ENCODE assay signal across 8 mouse cellular contexts in the genomic region with DNA sequence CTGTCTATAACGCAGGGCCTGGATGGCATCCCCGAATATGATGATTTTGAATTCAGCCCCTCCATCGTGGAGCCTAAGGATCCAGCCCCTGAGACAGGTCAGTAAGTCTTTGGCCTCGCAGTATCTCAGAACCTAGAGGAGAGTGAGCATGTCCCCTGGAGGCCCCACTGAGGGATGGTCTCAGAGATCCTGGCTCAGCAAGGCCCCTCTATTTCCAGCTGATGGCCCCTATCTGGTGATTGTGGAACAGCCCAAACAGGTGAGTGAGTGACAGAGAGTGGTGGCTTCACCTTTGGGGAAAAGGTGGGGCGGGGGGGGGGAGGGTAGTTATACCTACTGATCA. TPM values are rescaled to one million over a fixed set of nuclear protein-coding genes. Genes with fewer than 3 reads are reported as not detected.
DNase-seq lines count a peak whose midpoint lies in the region; ATAC-seq and TF ChIP-seq lines count a peak whose summit lies in the region.

No protein-coding gene starts in this region.

- ATAC-seq in embryonic facial prominence, embryonic 11.5 days (replicated peaks; ENCODE audit: insufficient number of reproducible peaks, low FRiP score, low TSS enrichment, low read depth): no peak
- ATAC-seq in hindbrain, embryonic 12.5 days (ENCODE audit: low FRiP score): no peak
- ATAC-seq in midbrain, embryonic 13.5 days: no peak

- peak overlapping the region; percentile 67; the same call in 1 of the 2 replicates for H3K9ac ChIP-seq in embryonic facial prominence, embryonic 11.5 days (replicated peaks; ENCODE audit: low read length)
- H3K9ac ChIP-seq in hindbrain, embryonic 12.5 days: peak overlapping the region; percentile 29; the same call in 1 of the 2 replicates
- H3K9ac ChIP-seq in midbrain, embryonic 13.5 days (replicated peaks): peak overlapping the region; percentile 57; the same call in 1 of the 2 replicates

- no peaks in the 10 kb centered on the region for H3K9me3 ChIP-seq in embryonic facial prominence, embryonic 11.5 days (replicated peaks; ENCODE audit: control insufficient read depth, low read length)
- H3K9me3 ChIP-seq in hindbrain, embryonic 12.5 days (replicated peaks): no peaks in the 10 kb centered on the region
- no peaks in the 10 kb centered on the region for H3K9me3 ChIP-seq in midbrain, embryonic 13.5 days

- peak overlapping the region; percentile 96 for H3K4me2 ChIP-seq in embryonic facial prominence, embryonic 11.5 days (ENCODE audit: low read depth, low read length)
- H3K4me2 ChIP-seq in hindbrain, embryonic 12.5 days (replicated peaks): peak overlapping the region; percentile 88
- H3K4me2 ChIP-seq in midbrain, embryonic 13.5 days (replicated peaks): peak overlapping the region; percentile 88

- 58% methylated on average over 5 of the region's 5 CpGs for WGBS in embryonic facial prominence, embryonic 11.5 days
- WGBS in hindbrain, embryonic 12.5 days: 54% methylated on average over 5 of the region's 5 CpGs
- WGBS in midbrain, embryonic 13.5 days: 50% methylated on average over 5 of the region's 5 CpGs

- H3K36me3 ChIP-seq in embryonic facial prominence, embryonic 11.5 days (replicated peaks; ENCODE audit: control insufficient read depth, insufficient read depth, low read depth, low read length): no peaks in the 10 kb centered on the region; the same call in 1 of the 2 replicates
- H3K36me3 ChIP-seq in hindbrain, embryonic 12.5 days: peaks cover 6% of the 10 kb centered on the region; the same call in 1 of the 2 replicates
- H3K36me3 ChIP-seq in midbrain, embryonic 13.5 days: peaks cover 9% of the 10 kb centered on the region; the same call in 1 of the 2 replicates

- H3K27ac ChIP-seq in layer of hippocampus, adult 2 months: 0 out of 2 replicates have a peak overlapping the region, but pooled peaks have one; percentile 70
- no peak overlapping the region for H3K27ac ChIP-seq in embryonic facial prominence, embryonic 11.5 days (replicated peaks; ENCODE audit: low read depth, low read length)
- H3K27ac ChIP-seq in hindbrain, embryonic 12.5 days: no peak overlapping the region
- H3K27ac ChIP-seq in midbrain, embryonic 13.5 days: no peak overlapping the region

- TF ChIP-seq CTCF in layer of hippocampus, adult 2 months (conservative IDR thresholded peaks at IDR 0.05): no peak

- peaks cover 4% of the 10 kb centered on the region for H3K4me1 ChIP-seq in embryonic facial prominence, embryonic 11.5 days (ENCODE audit: control insufficient read depth, insufficient read depth, low read length)
- peaks cover 26% of the 10 kb centered on the region for H3K4me1 ChIP-seq in hindbrain, embryonic 12.5 days
- H3K4me1 ChIP-seq in midbrain, embryonic 13.5 days (replicated peaks): peaks cover 31% of the 10 kb centered on the region

- peaks cover 9% of the 10 kb centered on the region for H3K27me3 ChIP-seq in embryonic facial prominence, embryonic 11.5 days (ENCODE audit: control insufficient read depth, insufficient read depth, low read length)
- H3K27me3 ChIP-seq in hindbrain, embryonic 12.5 days: peaks cover 44% of the 10 kb centered on the region
- peaks cover 50% of the 10 kb centered on the region for H3K27me3 ChIP-seq in midbrain, embryonic 13.5 days

- DNase-seq in layer of hippocampus, adult 2 months (ENCODE audit: low spot score in 2 of 2): peak in 1 of 2 experiments; percentile 7
- no peak for DNase-seq in layer of hippocampus, adult 9-10 months (ENCODE audit: low spot score)
- DNase-seq in embryonic facial prominence, embryonic 11.5 days (ENCODE audit: low spot score): no peak
- DNase-seq in natural killer cell, adult 2 months (ENCODE audit: low spot score in 2 of 2): no peak
- no peak for DNase-seq in layer of hippocampus, postnatal 25 days (ENCODE audit: extremely low spot score in 1 of 2, low spot score in 1 of 2)
- DNase-seq in thymus, postnatal 10 days (ENCODE audit: low spot score in 2 of 2): no peak

- H3K4me3 ChIP-seq in layer of hippocampus, adult 2 months: no peak overlapping the region; the same call in 1 of the 2 replicates
- peak overlapping the region; percentile 60 for H3K4me3 ChIP-seq in embryonic facial prominence, embryonic 11.5 days (ENCODE audit: low read depth, low read length)
- H3K4me3 ChIP-seq in hindbrain, embryonic 12.5 days: peak overlapping the region; percentile 39; the same call in 1 of the 2 replicates
- H3K4me3 ChIP-seq in midbrain, embryonic 13.5 days (replicated peaks): peak overlapping the region; percentile 43

RNA-seq across cellular contexts. Expression of a gene that starts 2.1 kb away (rescaled TPM):
- 1 to 10 TPM; 2.1 to 2.4 TPM for total RNA-seq in layer of hippocampus, adult 2 months (2021)
- polyA plus RNA-seq in embryonic facial prominence, embryonic 11.5 days (2014; fragmentation: Nextera tagmentation; extraction: Ambion mirVana): 5.0 and 5.4 TPM in 2 replicates
- 4.7 and 5.0 TPM in 2 replicates for polyA plus RNA-seq in hindbrain, embryonic 12.5 days (2016; fragmentation: Nextera tagmentation; extraction: Ambion mirVana)
- polyA plus RNA-seq in midbrain, embryonic 13.5 days (2015; fragmentation: Nextera tagmentation; extraction: Ambion mirVana): 1.8 and 2.3 TPM in 2 replicates
- 1 to 10 TPM; 1.8 to 2.8 TPM for total RNA-seq in layer of hippocampus, postnatal 25 days (2021)

RNA-seq across cellular contexts. Expression of a gene that starts 20.7 kb away (rescaled TPM):
- total RNA-seq in layer of hippocampus, adult 2 months (2021): 100 to 1,000 TPM; 761 to 778 TPM
- 4.8 and 5.0 TPM in 2 replicates for polyA plus RNA-seq in embryonic facial prominence, embryonic 11.5 days (2014; fragmentation: Nextera tagmentation; extraction: Ambion mirVana)
- 33.2 and 34.7 TPM in 2 replicates for polyA plus RNA-seq in hindbrain, embryonic 12.5 days (2016; fragmentation: Nextera tagmentation; extraction: Ambion mirVana)
- polyA plus RNA-seq in midbrain, embryonic 13.5 days (2015; fragmentation: Nextera tagmentation; extraction: Ambion mirVana): 61.7 and 69.0 TPM in 2 replicates
- total RNA-seq in layer of hippocampus, postnatal 25 days (2021): 100 to 1,000 TPM; 765 to 790 TPM

RNA-seq across cellular contexts. Expression of a gene that starts 21.7 kb away (rescaled TPM):
- 10 to 100 TPM; 26.8 to 28.9 TPM for total RNA-seq in layer of hippocampus, adult 2 months (2021)
- polyA plus RNA-seq in embryonic facial prominence, embryonic 11.5 days (2014; fragmentation: Nextera tagmentation; extraction: Ambion mirVana): 15.0 and 18.0 TPM in 2 replicates
- polyA plus RNA-seq in hindbrain, embryonic 12.5 days (2016; fragmentation: Nextera tagmentation; extraction: Ambion mirVana): 26.2 and 28.3 TPM in 2 replicates
- polyA plus RNA-seq in midbrain, embryonic 13.5 days (2015; fragmentation: Nextera tagmentation; extraction: Ambion mirVana): 40.8 and 44.2 TPM in 2 replicates
- total RNA-seq in layer of hippocampus, postnatal 25 days (2021): 10 to 100 TPM; 29.0 to 32.8 TPM

RNA-seq across cellular contexts. Expression of a gene that starts 32.3 kb away (rescaled TPM):
- total RNA-seq in layer of hippocampus, adult 2 months (2021): 100 to 1,000 TPM; 171 to 178 TPM
- polyA plus RNA-seq in embryonic facial prominence, embryonic 11.5 days (2014; fragmentation: Nextera tagmentation; extraction: Ambion mirVana): 183 and 199 TPM in 2 replicates
- polyA plus RNA-seq in hindbrain, embryonic 12.5 days (2016; fragmentation: Nextera tagmentation; extraction: Ambion mirVana): 239 and 261 TPM in 2 replicates
- polyA plus RNA-seq in midbrain, embryonic 13.5 days (2015; fragmentation: Nextera tagmentation; extraction: Ambion mirVana): 290 TPM in 2 replicates
- 100 to 1,000 TPM; 164 to 189 TPM for total RNA-seq in layer of hippocampus, postnatal 25 days (2021)

RNA-seq across cellular contexts. Expression of a gene that starts 34.7 kb away (rescaled TPM):
- 10 to 100 TPM; 30.2 to 30.5 TPM for total RNA-seq in layer of hippocampus, adult 2 months (2021)
- 3.2 and 4.1 TPM in 2 replicates for polyA plus RNA-seq in embryonic facial prominence, embryonic 11.5 days (2014; fragmentation: Nextera tagmentation; extraction: Ambion mirVana)
- polyA plus RNA-seq in hindbrain, embryonic 12.5 days (2016; fragmentation: Nextera tagmentation; extraction: Ambion mirVana): 7.1 and 7.6 TPM in 2 replicates
- polyA plus RNA-seq in midbrain, embryonic 13.5 days (2015; fragmentation: Nextera tagmentation; extraction: Ambion mirVana): 7.8 and 9.2 TPM in 2 replicates
- total RNA-seq in layer of hippocampus, postnatal 25 days (2021): 10 to 100 TPM; 29.9 to 31.4 TPM
